Mouse (Mus musculus) heart, adult 2 months (tissue): ENCODE results near the gene Tmem208.

Source experiments
- CTCF ChIP-seq: fragments of 200-600 bp; IDR thresholded peaks from 2 replicates; pipeline ENCODE4 v1.8.1; 2022; ENCODE audit warnings: antibody characterized with exemption, mild to moderate bottlenecking, moderate library complexity
- POLR2A ChIP-seq: fragments of 200-500 bp; IDR thresholded peaks from 2 replicates; pipeline ENCODE4 v1.6.1; 2011; ENCODE audit warnings: mild to moderate bottlenecking, low read depth, low read length, control low read depth; ENCODE audit not compliant: insufficient read depth

DNA sequence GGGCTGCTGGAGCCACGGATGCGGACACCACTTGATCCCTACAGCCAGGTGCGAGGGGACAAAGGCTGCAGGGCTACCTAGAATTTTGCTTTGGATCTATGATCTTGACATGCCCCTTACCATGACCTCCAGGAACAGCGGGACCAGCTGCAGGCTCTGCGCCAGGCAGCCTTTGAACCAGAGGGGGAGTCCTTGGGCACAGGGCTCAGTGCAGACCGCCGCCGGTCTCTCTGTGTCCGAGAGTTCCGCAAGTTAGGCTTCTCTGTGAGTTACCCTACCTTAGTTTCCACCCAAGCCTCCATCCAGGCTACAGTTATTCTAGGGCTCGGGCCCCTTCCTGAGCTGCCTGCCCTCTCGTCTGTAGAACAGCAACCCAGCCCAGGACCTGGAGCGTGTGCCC lies 18.5 kb upstream of the Tmem208 start:
- no peak for TF ChIP-seq POLR2A
- no peak for TF ChIP-seq CTCF
